Mouse (Mus musculus): ENCODE data around the gene Gm28434.

Gm28434 gene

GRCm38 (mm10) chr5:87969201-87969600 lies at the start of gene Gm28434, which contains the start of gene 2310003L06Rik:
Gm28434 (plus strand) TSS chr5:87969517.
2310003L06Rik (plus strand) TSS chr5:87969459.
- no peak for DNase-seq (ENCODE audit: low spot score in 2 of 2)

- DNase-seq (ENCODE audit: low spot score in 2 of 2), result no peak
Observed at GRCm38 (mm10) chr5:87925372-87925771, 43.9 kb upstream of the Gm28434 start, which contains the start of gene Csn3. Csn3 (plus strand) TSS chr5:87925579.

GRCm38 (mm10) chr5:87931603-87932002 lies 37.7 kb upstream of the Gm28434 start:
- DNase-seq (ENCODE audit: low spot score in 2 of 2), result no peak

GRCm38 (mm10) chr5:87940752-87941151 lies 28.6 kb upstream of the Gm28434 start:
- no peak for DNase-seq (ENCODE audit: low spot score in 2 of 2)

- no peak for DNase-seq (ENCODE audit: low spot score in 2 of 2)
Observed at GRCm38 (mm10) chr5:87942515-87942914, 26.8 kb upstream of the Gm28434 start.

GRCm38 (mm10) chr5:87951836-87952235 lies 17.5 kb upstream of the Gm28434 start:
- no peak for DNase-seq (ENCODE audit: low spot score in 2 of 2)

- DNase-seq (ENCODE audit: low spot score in 2 of 2), result no peak
Observed at GRCm38 (mm10) chr5:87979139-87979538, 9.8 kb downstream of the Gm28434 start, which contains the start of gene Cabs1. Cabs1 (plus strand) TSS chr5:87979439.

GRCm38 (mm10) chr5:87982468-87983214 lies 13.3 kb downstream of the Gm28434 start:
- DNase-seq (ENCODE audit: low spot score in 2 of 2), result no peak

- DNase-seq (ENCODE audit: low spot score in 2 of 2), result no peak
Observed at GRCm38 (mm10) chr5:88002249-88002648, 32.9 kb downstream of the Gm28434 start, which contains the start of gene Smr3a. Smr3a (plus strand) TSS chr5:88002549.

GRCm38 (mm10) chr5:88005241-88005640 lies 35.9 kb downstream of the Gm28434 start:
- no peak for DNase-seq (ENCODE audit: low spot score in 2 of 2)

All from urinary bladder, postnatal 4 days (tissue).